Mouse (Mus musculus): Measurements from ENCODE around the gene Gm3625. TPM values are rescaled to one million over a fixed set of nuclear protein-coding genes. Genes with fewer than 3 reads are reported as not detected.

Gene Gm3625
- not detected in 2 replicates for polyA plus RNA-seq (2015; fragmentation: Nextera tagmentation; extraction: Ambion mirVana)

DNA sequence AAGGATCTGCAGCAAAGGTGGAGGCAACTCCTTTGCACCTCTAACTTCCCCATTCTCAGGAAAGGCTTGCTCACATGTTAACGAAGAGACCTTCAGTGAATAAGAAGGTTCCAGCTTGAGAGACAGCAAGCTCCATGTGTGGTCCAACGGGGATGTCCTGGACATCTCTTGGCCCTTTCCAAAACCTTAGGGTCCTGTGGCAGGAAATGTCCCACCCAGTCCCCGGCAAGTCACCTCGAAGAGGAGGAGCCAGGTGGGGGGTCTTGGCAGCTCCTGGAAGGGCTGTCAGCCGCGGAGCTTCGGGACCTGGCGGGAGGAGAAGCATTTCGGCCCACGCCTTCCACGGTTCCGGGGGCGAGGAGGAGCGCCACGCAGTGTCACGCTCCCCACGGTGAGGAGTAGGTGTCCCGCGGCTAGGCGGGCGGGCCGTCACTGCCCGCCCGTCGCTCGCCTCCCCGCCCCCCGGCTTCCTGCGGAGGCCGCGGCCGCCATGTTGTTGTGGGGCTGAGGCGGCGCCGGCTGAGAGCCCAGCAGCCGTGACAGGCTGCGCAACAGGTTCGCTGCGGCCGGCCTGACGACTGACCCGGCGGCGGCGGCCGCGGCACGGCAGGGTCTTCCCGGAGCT lies at the start of gene Gm3625, which contains the start of gene Itsn2:
Gene Gm3625, minus strand, starts transcription at position 387 of the 625 bp plus-strand sequence.
Gene Itsn2, plus strand, starts transcription at position 98 of the 625 bp plus-strand sequence.
- peak; percentile 90 for ATAC-seq (ENCODE audit: borderline replicate concordance, extremely low read depth, low FRiP score, low TSS enrichment)
- WGBS: 0% methylated on average over 35 of the region's 49 CpGs
- peak within 1 kb of the TSS; percentile 75 for H3K27ac ChIP-seq
- H3K4me2 ChIP-seq: peak within 1 kb of the TSS; percentile 85
- H3K9ac ChIP-seq: peak within 1 kb of the TSS; percentile 58
- H3K4me1 ChIP-seq: peaks cover 13% of the 10 kb centered on the region
- peak within 1 kb of the TSS; percentile 78 for H3K4me3 ChIP-seq
- H3K36me3 ChIP-seq: no peaks in the 10 kb centered on the region
- no peaks in the 10 kb centered on the region for H3K27me3 ChIP-seq
- H3K9me3 ChIP-seq: no peaks in the 10 kb centered on the region

DNA sequence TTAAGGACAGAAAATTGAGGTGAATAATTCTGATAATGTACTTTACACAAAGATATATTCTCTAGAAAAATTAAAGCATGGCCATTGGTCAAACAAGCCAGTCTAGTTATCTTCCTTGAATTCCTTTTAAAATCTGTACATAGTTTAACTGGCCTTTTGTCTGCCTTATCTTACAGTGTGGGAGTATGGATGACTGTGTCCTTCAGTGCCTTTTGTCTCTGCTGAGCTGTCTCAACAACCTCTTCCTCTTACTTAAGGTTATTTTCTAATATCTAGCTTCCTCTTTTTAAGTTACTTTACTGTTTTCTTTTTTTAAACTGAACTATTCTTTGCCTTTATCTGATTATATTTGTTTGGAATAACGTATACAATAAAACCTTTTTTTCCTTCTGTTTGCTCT lies 48.0 kb upstream of the Gm3625 start:
- WGBS: 91% methylated on average over 1 of the region's 1 CpGs
- no peaks in the 10 kb centered on the region for H3K9me3 ChIP-seq

DNA sequence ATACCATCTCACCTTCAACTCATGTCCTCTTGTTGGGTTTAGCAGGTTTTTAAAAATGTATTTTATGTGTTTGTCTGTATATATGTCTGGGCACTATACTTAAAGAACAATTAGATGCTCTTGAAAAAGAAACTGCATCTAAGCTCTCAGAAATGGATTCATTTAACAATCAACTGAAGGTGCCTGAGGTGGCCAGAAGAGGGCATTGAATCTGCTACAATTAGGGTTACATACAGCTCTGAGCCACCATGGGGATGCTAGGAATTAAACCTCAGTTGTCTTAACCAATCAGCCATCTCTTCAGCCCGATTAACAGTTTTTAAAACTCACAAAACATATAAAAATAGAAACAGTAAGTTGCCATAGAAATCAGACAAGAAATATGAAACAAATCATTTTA lies 45.7 kb upstream of the Gm3625 start:
- no peak for ATAC-seq (ENCODE audit: borderline replicate concordance, extremely low read depth, low FRiP score, low TSS enrichment)
- Histone ChIP-seq H3K4me3 (no peak overlapping the region), H3K4me1 (no peaks in the 10 kb centered on the region), H3K9me3 (no peaks in the 10 kb centered on the region), H3K27me3 (no peaks in the 10 kb centered on the region), H3K27ac (no peak overlapping the region), H3K4me2 (no peak overlapping the region), H3K36me3 (peaks cover 50% of the 10 kb centered on the region), H3K9ac (no peak overlapping the region)
- 95% methylated on average over 1 of the region's 1 CpGs for WGBS

More for the DNA sequence above, 48.0 kb upstream of the Gm3625 start:
- no peak overlapping the region for H3K4me2 ChIP-seq
- H3K4me1 ChIP-seq: no peaks in the 10 kb centered on the region
- H3K9ac ChIP-seq: no peak overlapping the region
- H3K4me3 ChIP-seq: no peak overlapping the region
- no peaks in the 10 kb centered on the region for H3K27me3 ChIP-seq
- no peak for ATAC-seq (ENCODE audit: borderline replicate concordance, extremely low read depth, low FRiP score, low TSS enrichment)
- H3K27ac ChIP-seq: no peak overlapping the region
- peaks cover 38% of the 10 kb centered on the region for H3K36me3 ChIP-seq

DNA sequence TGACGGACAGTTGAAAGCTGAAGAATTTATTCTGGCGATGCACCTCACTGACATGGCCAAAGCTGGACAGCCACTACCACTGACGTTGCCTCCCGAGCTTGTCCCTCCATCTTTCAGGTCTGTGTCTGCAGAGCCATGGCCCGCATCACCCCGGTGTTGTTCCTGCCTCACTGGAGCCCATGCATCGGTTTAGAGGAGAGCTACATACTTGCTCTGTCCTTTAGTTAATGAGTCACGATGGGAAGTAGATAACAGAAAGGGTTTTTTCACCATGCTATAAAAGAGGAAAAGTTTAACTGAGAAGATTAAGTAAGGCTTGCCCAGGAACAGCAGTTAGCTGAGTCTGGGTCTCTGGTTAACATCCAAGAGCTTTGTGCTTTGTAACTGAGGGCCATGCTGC lies 40.2 kb upstream of the Gm3625 start:
- no peaks in the 10 kb centered on the region for H3K9me3 ChIP-seq
- no peak for ATAC-seq (ENCODE audit: borderline replicate concordance, extremely low read depth, low FRiP score, low TSS enrichment)
- no peak overlapping the region for H3K4me2 ChIP-seq
- no peak overlapping the region for H3K27ac ChIP-seq
- 89% methylated on average over 8 of the region's 8 CpGs for WGBS
- no peaks in the 10 kb centered on the region for H3K4me1 ChIP-seq
- H3K36me3 ChIP-seq: peaks cover 61% of the 10 kb centered on the region
- H3K9ac ChIP-seq: no peak overlapping the region
- H3K4me3 ChIP-seq: no peak overlapping the region
- no peaks in the 10 kb centered on the region for H3K27me3 ChIP-seq

DNA sequence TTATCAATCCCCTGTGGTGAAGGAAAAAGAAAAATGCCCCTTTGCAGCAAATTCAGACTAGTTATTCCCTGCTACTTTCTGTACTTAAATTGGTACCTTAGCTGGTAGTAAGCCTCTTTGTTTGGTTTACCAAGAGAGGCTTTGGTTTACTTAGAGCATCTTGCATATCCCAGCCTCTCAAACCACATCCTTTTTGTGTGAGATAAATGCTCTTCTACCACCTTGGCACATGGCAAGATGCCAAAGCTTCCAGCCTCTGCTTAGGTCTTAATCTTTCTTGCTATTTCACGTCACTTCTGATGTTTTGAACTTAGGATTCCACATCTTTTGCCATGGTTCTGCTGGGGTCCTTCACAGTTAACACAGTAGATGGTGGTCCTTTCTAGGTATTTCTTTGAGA lies 31.5 kb upstream of the Gm3625 start:
- Histone ChIP-seq H3K36me3 (peaks cover 8% of the 10 kb centered on the region; the same call in 1 of the 2 replicates), H3K9me3 (no peaks in the 10 kb centered on the region), H3K4me3 (no peak overlapping the region), H3K27me3 (no peaks in the 10 kb centered on the region), H3K9ac (no peak overlapping the region), H3K27ac (no peak overlapping the region), H3K4me1 (no peaks in the 10 kb centered on the region), H3K4me2 (no peak overlapping the region)
- 56% methylated on average over 1 of the region's 1 CpGs for WGBS
- ATAC-seq (ENCODE audit: borderline replicate concordance, extremely low read depth, low FRiP score, low TSS enrichment): no peak

DNA sequence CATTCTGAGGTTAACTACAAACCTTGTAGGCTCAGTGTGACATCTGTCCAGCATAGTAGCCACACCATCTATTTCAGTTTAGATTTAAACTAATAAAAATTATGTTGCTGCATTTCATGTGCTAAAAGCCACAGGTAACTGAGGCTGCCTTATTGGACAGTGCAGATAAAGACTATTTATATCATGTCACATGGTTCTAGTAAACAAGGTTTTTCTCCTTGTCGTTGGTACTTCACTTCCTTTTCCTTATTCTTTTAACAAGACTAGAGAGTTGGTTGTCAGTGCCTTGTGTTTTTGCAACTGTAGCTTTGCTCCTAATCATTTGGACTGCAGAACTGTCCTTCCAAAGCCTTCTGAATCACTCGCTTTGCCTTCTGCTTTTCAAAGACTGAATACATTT lies 22.0 kb upstream of the Gm3625 start:
- ATAC-seq (ENCODE audit: borderline replicate concordance, extremely low read depth, low FRiP score, low TSS enrichment): no peak

DNA sequence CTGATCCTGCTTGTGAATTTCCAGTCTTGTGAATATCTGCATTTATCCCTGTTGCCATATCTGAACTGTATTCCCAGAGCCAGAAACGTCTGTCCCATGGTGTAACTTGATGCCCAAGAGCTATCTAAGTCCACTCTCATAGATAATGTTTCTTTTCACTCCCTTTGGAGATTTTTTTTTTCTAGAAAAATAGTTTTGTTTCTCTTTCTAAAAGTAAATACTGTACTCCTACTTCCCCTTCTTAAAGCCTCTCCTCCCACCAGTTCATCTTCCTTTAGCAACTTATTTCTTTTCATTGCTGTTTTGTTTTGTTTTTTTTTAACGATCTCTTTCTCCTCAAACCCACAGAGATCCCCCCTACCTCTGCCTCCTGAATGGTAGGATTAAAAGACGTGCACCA lies 13.9 kb upstream of the Gm3625 start:
- H3K27me3 ChIP-seq: no peaks in the 10 kb centered on the region
- WGBS: 44% methylated on average over 3 of the region's 3 CpGs
- H3K4me1 ChIP-seq: no peaks in the 10 kb centered on the region
- H3K9ac ChIP-seq: no peak overlapping the region
- H3K4me3 ChIP-seq: no peak overlapping the region
- H3K36me3 ChIP-seq: no peaks in the 10 kb centered on the region
- no peaks in the 10 kb centered on the region for H3K9me3 ChIP-seq
- H3K4me2 ChIP-seq: no peak overlapping the region
- no peak for ATAC-seq (ENCODE audit: borderline replicate concordance, extremely low read depth, low FRiP score, low TSS enrichment)
- no peak overlapping the region for H3K27ac ChIP-seq

More for the DNA sequence above, 22.0 kb upstream of the Gm3625 start:
- no peaks in the 10 kb centered on the region for H3K36me3 ChIP-seq
- no peaks in the 10 kb centered on the region for H3K27me3 ChIP-seq
- H3K4me1 ChIP-seq: no peaks in the 10 kb centered on the region
- no peak overlapping the region for H3K4me2 ChIP-seq
- 50% methylated on average over 2 of the region's 2 CpGs for WGBS
- no peak overlapping the region for H3K4me3 ChIP-seq
- no peak overlapping the region for H3K9ac ChIP-seq
- no peaks in the 10 kb centered on the region for H3K9me3 ChIP-seq
- H3K27ac ChIP-seq: no peak overlapping the region

DNA sequence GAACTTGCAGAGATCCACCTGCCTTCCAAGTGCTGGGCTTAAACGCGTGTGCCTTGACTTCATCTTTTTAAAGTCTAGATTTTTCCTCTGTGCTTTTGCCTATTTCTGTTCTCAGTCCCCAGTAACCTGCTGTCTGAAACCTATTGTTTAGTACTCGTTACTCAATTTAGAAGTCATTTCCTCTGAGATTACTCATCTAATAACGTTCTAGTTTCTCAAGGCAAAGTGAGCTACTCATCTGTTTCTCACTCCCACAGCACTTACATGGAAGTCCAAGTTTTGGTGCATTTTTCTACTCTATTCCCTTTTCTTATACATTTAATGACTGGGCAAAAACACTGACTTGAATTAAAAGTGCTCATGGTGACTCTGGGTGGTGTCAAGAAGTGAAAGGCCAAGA lies 7.0 kb upstream of the Gm3625 start:
- 76% methylated on average over 4 of the region's 4 CpGs for WGBS
- H3K4me3 ChIP-seq: no peak overlapping the region
- no peak for ATAC-seq (ENCODE audit: borderline replicate concordance, extremely low read depth, low FRiP score, low TSS enrichment)
- H3K36me3 ChIP-seq: no peaks in the 10 kb centered on the region
- H3K9me3 ChIP-seq: no peaks in the 10 kb centered on the region
- H3K27me3 ChIP-seq: no peaks in the 10 kb centered on the region
- H3K27ac ChIP-seq: no peak overlapping the region
- no peak overlapping the region for H3K4me2 ChIP-seq
- no peaks in the 10 kb centered on the region for H3K4me1 ChIP-seq
- H3K9ac ChIP-seq: no peak overlapping the region

DNA sequence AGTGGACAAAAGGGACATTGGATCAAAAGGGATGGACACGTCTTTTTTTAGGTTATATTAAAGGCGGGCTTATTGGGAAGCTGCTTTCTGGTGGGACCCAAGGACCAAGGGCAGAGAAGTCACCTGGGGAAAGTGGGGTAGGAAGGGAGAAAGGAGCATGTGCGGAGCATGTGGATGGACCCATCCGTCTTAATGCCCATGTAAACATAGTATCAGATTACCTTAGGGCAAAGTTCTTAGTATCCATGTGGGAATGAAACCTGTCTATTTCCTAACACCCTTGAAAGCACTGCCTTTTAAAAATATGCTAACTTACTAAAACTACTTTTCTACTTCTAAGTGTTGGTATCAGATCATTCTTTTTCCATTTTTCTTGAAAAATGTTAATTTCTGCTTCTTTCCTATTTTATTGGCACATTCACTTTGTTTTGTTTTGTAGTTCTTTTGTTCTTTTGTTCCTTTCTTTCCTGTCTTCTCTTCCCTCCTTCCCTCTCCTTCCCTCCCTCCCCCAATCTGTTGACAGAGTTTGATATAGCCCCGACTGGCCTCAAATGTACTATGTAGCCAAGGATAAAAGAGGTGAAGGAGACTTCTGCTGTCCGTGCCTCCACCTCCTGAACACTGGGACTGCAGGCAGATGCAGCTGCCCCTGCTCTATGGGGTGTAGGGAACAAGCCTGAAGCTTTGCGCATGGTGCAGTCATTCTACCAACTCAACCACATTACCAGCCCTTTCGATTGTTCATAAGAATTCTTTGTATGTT lies 6.1 kb upstream of the Gm3625 start:
- Histone ChIP-seq H3K9me3 (no peaks in the 10 kb centered on the region), H3K4me1 (peaks cover 4% of the 10 kb centered on the region), H3K4me3 (no peak overlapping the region), H3K27me3 (no peaks in the 10 kb centered on the region), H3K27ac (no peak overlapping the region), H3K4me2 (no peak overlapping the region), H3K9ac (no peak overlapping the region), H3K36me3 (no peaks in the 10 kb centered on the region)
- 51% methylated on average over 8 of the region's 8 CpGs for WGBS
- no peak for ATAC-seq (ENCODE audit: borderline replicate concordance, extremely low read depth, low FRiP score, low TSS enrichment)

DNA sequence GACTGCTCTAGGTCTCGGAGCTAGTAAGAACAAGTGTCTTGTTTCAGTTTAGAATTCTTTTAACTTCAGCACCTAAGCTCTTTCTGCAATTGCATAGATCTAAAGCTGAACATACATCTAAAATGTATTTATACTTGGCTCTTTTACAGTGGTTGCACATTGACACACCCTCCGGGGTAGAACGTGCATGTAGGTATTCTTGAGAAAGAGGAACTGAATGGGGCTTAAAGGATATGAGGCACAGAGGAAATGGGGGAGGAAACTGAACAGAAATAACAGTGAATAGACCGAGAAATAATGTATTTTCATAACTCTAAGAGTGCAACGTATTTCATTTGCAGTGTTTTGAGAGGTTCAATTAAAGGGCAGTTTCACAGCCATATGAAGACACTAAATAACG lies 2.3 kb upstream of the Gm3625 start:
- no peaks in the 10 kb centered on the region for H3K36me3 ChIP-seq
- H3K4me3 ChIP-seq: no peak overlapping the region
- H3K27me3 ChIP-seq: no peaks in the 10 kb centered on the region
- H3K4me2 ChIP-seq: no peak overlapping the region
- no peaks in the 10 kb centered on the region for H3K9me3 ChIP-seq
- peaks cover 13% of the 10 kb centered on the region for H3K4me1 ChIP-seq
- H3K9ac ChIP-seq: no peak overlapping the region
- ATAC-seq (ENCODE audit: borderline replicate concordance, extremely low read depth, low FRiP score, low TSS enrichment): no peak
- WGBS: 66% methylated on average over 6 of the region's 6 CpGs
- no peak overlapping the region for H3K27ac ChIP-seq

DNA sequence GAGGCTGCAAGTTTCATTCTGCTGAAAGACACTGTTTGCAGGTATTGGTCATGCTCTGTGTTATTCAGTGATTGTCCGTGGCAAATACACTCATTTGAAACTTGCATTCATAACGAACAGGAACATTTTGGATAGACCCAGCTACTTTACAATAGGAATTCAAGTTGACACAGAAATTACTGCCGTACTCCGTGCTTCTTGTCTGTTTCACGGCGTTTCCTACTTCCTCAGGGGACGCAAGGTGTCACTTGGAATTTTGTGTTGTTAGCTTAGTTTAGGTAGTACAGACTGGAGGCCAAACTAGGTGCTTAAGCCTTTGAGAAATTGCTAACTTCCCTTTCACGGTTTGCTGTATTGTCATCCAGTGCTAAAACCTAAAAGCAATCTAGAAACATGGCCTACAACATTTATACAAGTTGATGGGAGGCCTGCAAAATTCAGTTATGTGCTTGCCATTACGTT lies 1.2 kb upstream of the Gm3625 start:
- H3K27ac ChIP-seq: no peak overlapping the region
- no peak for ATAC-seq (ENCODE audit: borderline replicate concordance, extremely low read depth, low FRiP score, low TSS enrichment)
- H3K9ac ChIP-seq: peak overlapping the region; percentile 58
- peak overlapping the region; percentile 85 for H3K4me2 ChIP-seq
- H3K4me3 ChIP-seq: peak overlapping the region; percentile 78
- H3K4me1 ChIP-seq: peaks cover 13% of the 10 kb centered on the region
- no peaks in the 10 kb centered on the region for H3K27me3 ChIP-seq
- H3K9me3 ChIP-seq: no peaks in the 10 kb centered on the region
- H3K36me3 ChIP-seq: no peaks in the 10 kb centered on the region
- 46% methylated on average over 9 of the region's 9 CpGs for WGBS
